7 mouse cellular contexts compared by ENCODE assay signal in the genomic region with DNA sequence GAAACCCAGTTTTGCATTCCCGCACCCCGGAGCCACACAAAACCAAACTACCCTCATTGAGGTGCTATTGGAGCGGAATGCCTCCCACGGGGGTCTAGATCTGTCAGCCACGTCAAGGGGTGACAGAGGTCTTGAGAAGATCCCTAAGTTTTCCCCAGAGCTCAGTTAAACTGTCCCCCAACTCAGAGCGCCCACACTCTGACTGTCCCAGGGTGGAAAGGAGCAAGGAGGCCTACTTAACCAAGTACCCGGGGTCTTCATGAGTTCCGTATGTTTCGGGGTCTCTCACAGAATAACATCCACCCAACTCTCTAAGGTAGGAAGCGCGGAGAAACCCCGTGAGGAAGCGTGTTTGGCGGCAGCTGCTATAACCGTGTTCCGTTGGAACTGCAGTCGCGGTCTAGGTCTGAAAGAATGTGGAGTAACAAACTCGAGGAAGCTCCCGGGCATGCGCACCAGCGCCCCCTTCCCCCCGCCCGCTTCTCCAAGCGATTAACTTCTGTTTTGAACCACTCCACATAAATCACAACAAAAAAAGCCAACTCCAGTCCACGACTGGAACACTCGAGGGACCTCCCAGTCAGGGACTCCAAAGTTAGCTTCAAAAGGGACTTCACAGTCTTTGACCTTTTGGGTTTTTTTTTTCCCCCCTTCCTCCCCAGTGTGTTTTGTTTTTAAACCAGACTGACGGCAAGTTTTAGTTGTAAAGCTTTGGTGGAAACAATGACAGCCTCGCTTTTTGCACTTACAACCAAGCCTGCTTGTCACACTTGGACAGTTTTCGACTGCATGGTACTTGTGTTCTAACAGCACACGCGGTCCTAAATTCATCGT. TPM values are rescaled to one million over a fixed set of nuclear protein-coding genes. Genes with fewer than 3 reads are reported as not detected.
DNase-seq lines count a peak whose midpoint lies in the region; ATAC-seq and TF ChIP-seq lines count a peak whose summit lies in the region.

No protein-coding gene starts in this region.

- DNase-seq in ES-E14 (ENCODE audit: low read depth, low spot score): no peak
- DNase-seq in forebrain, postnatal 0 days: peak; percentile 77
- DNase-seq in hindbrain, embryonic 11.5 days (ENCODE audit: low spot score): peak; percentile 87
- DNase-seq in layer of hippocampus, postnatal 36 days: peak; percentile 42 to 54

- peak; percentile 0; the same call in 1 of the 2 replicates for TF ChIP-seq CTCF in bone marrow, adult 2 months (IDR thresholded peaks at IDR 0.05; ENCODE audit: control insufficient read depth, insufficient read depth, low read length)
- TF ChIP-seq CTCF in forebrain, postnatal 0 days (IDR thresholded peaks at IDR 0.05; ENCODE audit: low read depth): 0 out of 2 replicates have a peak, but pooled peaks have one; percentile 37
- TF ChIP-seq CTCF in small intestine, adult 2 months (IDR thresholded peaks at IDR 0.05; ENCODE audit: extremely low read depth, insufficient read length, insufficient replicate concordance, low read depth, low read length): peak; percentile 22; the same call in 1 of the 2 replicates

- WGBS in bone marrow, adult 2 months: under 1% methylated on average over 33 of the region's 33 CpGs
- WGBS in forebrain, postnatal 0 days: 1% methylated on average over 33 of the region's 33 CpGs
- WGBS in hindbrain, embryonic 11.5 days: under 1% methylated on average over 33 of the region's 33 CpGs
- under 1% methylated on average over 33 of the region's 33 CpGs for WGBS in small intestine, adult 2 months

- H3K4me1 ChIP-seq in ES-E14 (ENCODE audit: control insufficient read depth in 2 of 2, insufficient read depth in 2 of 2, low read length in 2 of 2, poor library complexity in 1 of 2): peaks cover 6 to 7% of the 10 kb centered on the region in 2 experiments
- no peaks in the 10 kb centered on the region for H3K4me1 ChIP-seq in bone marrow, adult 2 months (ENCODE audit: control insufficient read depth, insufficient read depth, low read length)
- 0 out of 2 replicates have a peak, but pooled peaks cover 14% of the 10 kb centered on the region for H3K4me1 ChIP-seq in forebrain, postnatal 0 days (ENCODE audit: insufficient read depth)
- no peaks in the 10 kb centered on the region; the same call in 1 of the 2 replicates for H3K4me1 ChIP-seq in hindbrain, embryonic 11.5 days (replicated peaks; ENCODE audit: control insufficient read depth, insufficient read depth, low read length)
- peaks cover 17% of the 10 kb centered on the region for H3K4me1 ChIP-seq in small intestine, adult 2 months (ENCODE audit: control insufficient read depth, insufficient read depth, insufficient read length, low read length)

- no peaks in the 10 kb centered on the region for H3K9me3 ChIP-seq in ES-E14 (ENCODE audit: control insufficient read depth, insufficient read depth, low read depth, low read length)
- H3K9me3 ChIP-seq in forebrain, postnatal 0 days (ENCODE audit: low read length): no peaks in the 10 kb centered on the region
- no peaks in the 10 kb centered on the region for H3K9me3 ChIP-seq in hindbrain, embryonic 11.5 days (ENCODE audit: control insufficient read depth, low read length)

- H3K4me2 ChIP-seq in forebrain, postnatal 0 days (ENCODE audit: low read depth): peak overlapping the region; percentile 91
- peak overlapping the region; percentile 70 for H3K4me2 ChIP-seq in hindbrain, embryonic 11.5 days (replicated peaks; ENCODE audit: low read depth, low read length)

- peak; percentile 44; the same call in 1 of the 2 replicates for TF ChIP-seq POLR2A in bone marrow, adult 2 months (IDR thresholded peaks at IDR 0.05; ENCODE audit: borderline replicate concordance, control insufficient read depth, low read depth, low read length)
- TF ChIP-seq POLR2A in small intestine, adult 2 months (IDR thresholded peaks at IDR 0.05; ENCODE audit: low read depth, low read length): peak; percentile 86

- peaks cover 29% of the 10 kb centered on the region for H3K36me3 ChIP-seq in ES-E14 (ENCODE audit: control insufficient read depth, insufficient read depth, low read length, poor library complexity, severe bottlenecking)
- H3K36me3 ChIP-seq in forebrain, postnatal 0 days (ENCODE audit: insufficient read depth): no peaks in the 10 kb centered on the region
- no peaks in the 10 kb centered on the region for H3K36me3 ChIP-seq in hindbrain, embryonic 11.5 days (ENCODE audit: control insufficient read depth, insufficient read depth, low read length)
- peaks cover 3% of the 10 kb centered on the region for H3K36me3 ChIP-seq in small intestine, adult 2 months (ENCODE audit: control insufficient read depth, insufficient read depth, low read length)

- peak overlapping the region; percentile 92 for H3K27ac ChIP-seq in ES-E14 (ENCODE audit: insufficient read depth, low read depth, low read length, poor library complexity, severe bottlenecking)
- peak overlapping the region; percentile 83 for H3K27ac ChIP-seq in bone marrow, adult 2 months (ENCODE audit: control insufficient read depth, insufficient read depth, low read depth, low read length, poor library complexity)
- 0 out of 2 replicates have a peak overlapping the region, but pooled peaks have one; percentile 23 for H3K27ac ChIP-seq in forebrain, postnatal 0 days (ENCODE audit: low read depth, low read length)
- H3K27ac ChIP-seq in hindbrain, embryonic 11.5 days (ENCODE audit: low read depth, low read length): peak overlapping the region; percentile 89
- peak overlapping the region; percentile 91 for H3K27ac ChIP-seq in small intestine, adult 2 months (ENCODE audit: insufficient read depth, low read depth, low read length)

- in situ Hi-C loops in ES-E14 (cut with MboI; ENCODE audit: low sequenced_read_pairs in 2 of 2, unreplicated experiment in 2 of 2): no loop called here

- ATAC-seq in forebrain, postnatal 0 days: no peak
- ATAC-seq in hindbrain, embryonic 11.5 days (ENCODE audit: low FRiP score): no peak
- ATAC-seq in megakaryocyte progenitor cell, adult 5-6 weeks (replicated peaks; ENCODE audit: poor library complexity): peak; percentile 13

- H3K4me3 ChIP-seq in ES-E14 (ENCODE audit: insufficient read depth in 1 of 2, low read depth in 1 of 2, low read length in 2 of 2, poor library complexity in 1 of 2, severe bottlenecking in 1 of 2): peak overlapping the region; percentile 95 to 96
- peak overlapping the region; percentile 75 for H3K4me3 ChIP-seq in bone marrow, adult 2 months (replicated peaks; ENCODE audit: control insufficient read depth, low read depth, low read length)
- H3K4me3 ChIP-seq in forebrain, postnatal 0 days (ENCODE audit: low read depth, low read length): peak overlapping the region; percentile 44
- peak overlapping the region; percentile 59 for H3K4me3 ChIP-seq in hindbrain, embryonic 11.5 days (ENCODE audit: low read depth, low read length)
- peak overlapping the region; percentile 70 for H3K4me3 ChIP-seq in small intestine, adult 2 months (ENCODE audit: low read depth, low read length)

- H3K9ac ChIP-seq in ES-E14 (ENCODE audit: insufficient read depth, low read depth, low read length, poor library complexity, severe bottlenecking): peak overlapping the region; percentile 91
- H3K9ac ChIP-seq in forebrain, postnatal 0 days: 0 out of 2 replicates have a peak overlapping the region, but pooled peaks have one; percentile 37
- H3K9ac ChIP-seq in hindbrain, embryonic 11.5 days (ENCODE audit: low read depth, low read length): peak overlapping the region; percentile 68

- peaks cover 17% of the 10 kb centered on the region for H3K27me3 ChIP-seq in forebrain, postnatal 0 days (ENCODE audit: insufficient read depth, low read length)
- H3K27me3 ChIP-seq in hindbrain, embryonic 11.5 days (ENCODE audit: control insufficient read depth, insufficient read depth, low read length): no peaks in the 10 kb centered on the region
- no peaks in the 10 kb centered on the region for H3K27me3 ChIP-seq in small intestine, adult 2 months (ENCODE audit: control insufficient read depth, insufficient read depth, low read length)

TF ChIP-seq in ES-E14, 5 proteins besides CTCF, POLR2A, EP300 and RAD21:
- TF ChIP-seq CHD2 (IDR thresholded peaks at IDR 0.05; ENCODE audit: low read depth, low read length) (no peak), ZC3H11A (IDR thresholded peaks at IDR 0.05; ENCODE audit: borderline replicate concordance, low read depth, low read length) (no peak), MAFK (IDR thresholded peaks at IDR 0.05; ENCODE audit: insufficient read depth, low read depth, low read length) (no peak), ZNF384 (IDR thresholded peaks at IDR 0.05; ENCODE audit: low read depth, low read length) (no peak), HCFC1 (IDR thresholded peaks at IDR 0.05; ENCODE audit: borderline replicate concordance, insufficient read depth, low read length) (no peak)

RNA-seq across cellular contexts. Expression of gene Tgif1, which starts 3.7 kb away (rescaled TPM):
- 74.6 and 87.1 TPM in 2 replicates for total RNA-seq in ES-E14 (2012; rRNA removed)
- 11.2 and 33.1 TPM in 2 replicates for polyA plus RNA-seq in bone marrow, adult 2 months (2011; ENCODE audit: insufficient read depth, insufficient read length, low replicate concordance, missing spikeins)
- total RNA-seq in forebrain, postnatal 0 days (2014; rRNA removed): 3.0 and 3.5 TPM in 2 replicates
- 4.4 and 5.2 TPM in 2 replicates for polyA plus RNA-seq in forebrain, postnatal 0 days (2015; fragmentation: Nextera tagmentation; extraction: Ambion mirVana)
- 61.6 and 66.0 TPM in 2 replicates for polyA plus RNA-seq in hindbrain, embryonic 11.5 days (2014; fragmentation: Nextera tagmentation; extraction: Ambion mirVana)
- 1 to 10 TPM; 1.9 to 2.0 TPM for total RNA-seq in layer of hippocampus, postnatal 36 days (2021)
- 77.5 and 85.6 TPM in 2 replicates for total RNA-seq in megakaryocyte progenitor cell, adult 5-6 weeks (2015)
- 47.0 and 53.9 TPM in 2 replicates for total RNA-seq in megakaryocyte progenitor cell, adult 5-6 weeks (2017)
- polyA plus RNA-seq in small intestine, adult 2 months (2012; rRNA removed): 10.9 and 26.4 TPM in 2 replicates

Comparison
In these comparisons a context has a peak if more than half of its experiments do, and no peak if none do; other contexts are left out.
1. H3K27ac ChIP-seq: peak in every context shown above with its lines; median percentile 92 in ES-E14; 91 in small intestine, adult 2 months; 89 in hindbrain, embryonic 11.5 days; 83 in bone marrow, adult 2 months; 23 in forebrain, postnatal 0 days.
2. H3K4me3 ChIP-seq: peak in every context shown above with its lines; median percentile 96 in ES-E14; 75 in bone marrow, adult 2 months; 70 in small intestine, adult 2 months; 59 in hindbrain, embryonic 11.5 days; 44 in forebrain, postnatal 0 days.
3. H3K9ac ChIP-seq: peak in every context shown above with its lines; median percentile 91 in ES-E14; 68 in hindbrain, embryonic 11.5 days; 37 in forebrain, postnatal 0 days.
4. RNA of gene Tgif1, which starts 3.7 kb away (total RNA-seq): 47.0 to 85.6 TPM in megakaryocyte progenitor cell, adult 5-6 weeks and 74.6 to 87.1 TPM in ES-E14; 3.0 to 3.5 TPM in forebrain, postnatal 0 days and 1.9 to 2.0 TPM in layer of hippocampus, postnatal 36 days; every median in the first group is over 10 times any median in the second.
5. Peak in every context shown above with its lines, with median percentiles within 50 percentile points of each other: CTCF ChIP-seq.